Mouse (Mus musculus) liver, embryonic 14.5 days (tissue): Measurements from ENCODE around the gene Grm2. TPM values are rescaled to one million over a fixed set of nuclear protein-coding genes. Genes with fewer than 3 reads are reported as not detected.
A peak's percentile ranks its signal among the peaks of the same experiment; 100 is the strongest.
"Not testable (repeated sequence)": the region's sequence is repeated elsewhere in the genome, so short reads cannot be mapped to it uniquely, and the experiment has no call there.

Source experiments
- ATAC-seq: fragments of 200-750 bp; cut with Nextera tagmentation; 2 replicates; pipeline ENCODE4 v1.8.0; 2017; ENCODE audit warnings: moderate number of reproducible peaks, mild to moderate bottlenecking, moderate library complexity; ENCODE audit not compliant: insufficient read depth
- DNase-seq, 3 experiments: peaks; one replicate each; pipeline ENCODE4 v3.0.0-alpha.2; 2012 to 2013; ENCODE audit warnings: low read depth in 3 of 3, low spot score in 3 of 3
- H3K27ac ChIP-seq: fragments of 300-500 bp; sonication (generic); 2 replicates; pipeline ENCODE4 v1.5.1; 2014; ENCODE audit warnings: moderate library complexity, mild to moderate bottlenecking, control low read depth, inconsistent platforms
- H3K27me3 ChIP-seq: fragments of 300-500 bp; sonication (generic); 2 replicates; pipeline ENCODE4 v1.6.1; 2014; ENCODE audit warnings: mild to moderate bottlenecking, low read length, moderate library complexity; ENCODE audit not compliant: control insufficient read depth, insufficient read depth
- H3K36me3 ChIP-seq: fragments of 300-500 bp; sonication (generic); replicated peaks from 2 replicates; pipeline ENCODE4 v1.6.1; 2014; ENCODE audit warnings: low read depth; ENCODE audit not compliant: control insufficient read depth, insufficient read depth
- H3K4me1 ChIP-seq, 2 experiments: fragments of 200-500 bp in 1 of 2; fragments of 300-500 bp in 1 of 2; sonication (generic) in 1 of 2; replicated peaks; 2 replicates each; pipeline ENCODE4 v1.6.1; 2012 to 2014; ENCODE audit warnings: antibody characterized with exemption in 1 of 2, inconsistent platforms in 1 of 2, low read length in 1 of 2; ENCODE audit not compliant: control insufficient read depth in 2 of 2, insufficient read depth in 2 of 2
- H3K4me2 ChIP-seq: fragments of 300-500 bp; sonication (generic); 2 replicates; pipeline ENCODE4 v1.6.1; 2014; ENCODE audit warnings: low read depth, mild to moderate bottlenecking, control low read depth, moderate library complexity
- H3K4me3 ChIP-seq, 2 experiments: fragments of 200-500 bp in 1 of 2; fragments of 300-500 bp in 1 of 2; sonication (generic) in 1 of 2; 2 replicates each; pipeline ENCODE4 v1.5.1; 2012 to 2014; ENCODE audit warnings: low read depth in 2 of 2, low read length in 2 of 2, mild to moderate bottlenecking in 2 of 2, control low read depth in 1 of 2, inconsistent platforms in 1 of 2, moderate library complexity in 1 of 2; ENCODE audit not compliant: insufficient read depth in 1 of 2
- H3K9ac ChIP-seq: fragments of 300-500 bp; sonication (generic); replicated peaks from 2 replicates; pipeline ENCODE4 v1.6.1; 2014; ENCODE audit warnings: mild to moderate bottlenecking, control low read depth, moderate library complexity
- H3K9me3 ChIP-seq: fragments of 300-500 bp; sonication (generic); 2 replicates; pipeline ENCODE4 v1.6.1; 2016; ENCODE audit warnings: low read length, mixed read lengths; ENCODE audit not compliant: control insufficient read depth
- CTCF ChIP-seq: IDR thresholded peaks from 2 replicates; pipeline ENCODE4 v1.5.1; 2016; ENCODE audit warnings: antibody characterized with exemption, low read depth, control low read depth
- EP300 ChIP-seq: IDR thresholded peaks from 2 replicates; pipeline ENCODE4 v1.6.1; 2016; ENCODE audit warnings: antibody characterized with exemption, low read depth
- WGBS: fragments of 180-500 bp; shearing (Covaris S2); extraction: QIAGEN DNeasy Blood & Tissue Kit; methylation state at CpG from one replicate; pipeline ENCODE4 v1.1.7; 2014; ENCODE audit not compliant: insufficient replicate concordance; 5-methylcytosine and 5-hydroxymethylcytosine counted together
- polyA plus RNA-seq, 2 experiments: library from polyadenylated mRNA; depleted of rRNA in 1 of 2; stranded (reverse) in 1 of 2; unstranded in 1 of 2; fragments of >200 nt; fragmentation: Nextera tagmentation in 1 of 2; extraction: Ambion mirVana in 1 of 2; gene quantifications; 2 replicates each; pipeline versions ENCODE4 v1.2.1 to v1.2.3; 2012 to 2014

Gene Grm2
- polyA plus RNA-seq, 2 experiments: not detected

GRCm38 (mm10) chr9:106598466-106598865, 57.4 kb downstream of the Grm2 start:
- ATAC-seq (no peak), DNase-seq (no peak)
- 0 out of 2 replicates have a peak, but pooled peaks have one; percentile 11 for TF ChIP-seq CTCF
- TF ChIP-seq EP300: no peak
- WGBS: 32% methylated on average over 7 of the region's 7 CpGs
- Histone ChIP-seq H3K36me3 (no peaks in the 10 kb centered on the region), H3K4me1 (no peaks in the 10 kb centered on the region), H3K27ac (no peak overlapping the region), H3K4me3 (no peak overlapping the region), H3K9ac (no peak overlapping the region), H3K27me3 (no peaks in the 10 kb centered on the region), H3K4me2 (no peak overlapping the region), H3K9me3 (no peaks in the 10 kb centered on the region)

- no peak overlapping the region for H3K4me2 ChIP-seq
- TF ChIP-seq EP300: no peak
- no peak for TF ChIP-seq CTCF
- H3K4me1 ChIP-seq: no peaks in the 10 kb centered on the region
- H3K36me3 ChIP-seq: no peaks in the 10 kb centered on the region
- H3K9me3 ChIP-seq: no peaks in the 10 kb centered on the region
- no peak overlapping the region for H3K4me3 ChIP-seq
- H3K27ac ChIP-seq: no peak overlapping the region
- no peak for DNase-seq
- WGBS: 59% methylated on average over 7 of the region's 7 CpGs
- no peak overlapping the region for H3K9ac ChIP-seq
- no peaks in the 10 kb centered on the region for H3K27me3 ChIP-seq
- no peak for ATAC-seq
These were observed 60.0 kb downstream of the Grm2 start for GRCm38 (mm10) chr9:106595836-106596235.

GRCm38 (mm10) chr9:106595402-106595801, 60.5 kb downstream of the Grm2 start:
- not testable (repeated sequence) for DNase-seq, H3K4me1 ChIP-seq, H3K4me2 ChIP-seq, H3K9me3 ChIP-seq, H3K4me3 ChIP-seq, ATAC-seq, H3K36me3 ChIP-seq, H3K27ac ChIP-seq, H3K27me3 ChIP-seq, H3K9ac ChIP-seq
- WGBS: 33% methylated on average over 4 of the region's 4 CpGs

Other genes starting within 250 kb of the Grm2 start
- 718 and 743 TPM in 2 replicates for gene Rpl29, start 226.6 kb downstream of the Grm2 start, polyA plus RNA-seq (2012; rRNA removed)
- gene Rpl29, start 226.6 kb downstream of the Grm2 start, polyA plus RNA-seq (2014; fragmentation: Nextera tagmentation; extraction: Ambion mirVana): 713 and 720 TPM in 2 replicates
- 13.6 and 19.5 TPM in 2 replicates for gene Acy1, start 217.8 kb downstream of the Grm2 start, polyA plus RNA-seq (2012; rRNA removed)
- gene Acy1, start 217.8 kb downstream of the Grm2 start, polyA plus RNA-seq (2014; fragmentation: Nextera tagmentation; extraction: Ambion mirVana): 26.7 and 26.8 TPM in 2 replicates
- 17.3 and 23.7 TPM in 2 replicates for gene Abhd14b, start 208.6 kb downstream of the Grm2 start, polyA plus RNA-seq (2012; rRNA removed)
- 24.9 and 25.2 TPM in 2 replicates for gene Abhd14b, start 208.6 kb downstream of the Grm2 start, polyA plus RNA-seq (2014; fragmentation: Nextera tagmentation; extraction: Ambion mirVana)
- 14.4 and 16.4 TPM in 2 replicates for gene Abhd14a, start 208.4 kb downstream of the Grm2 start, polyA plus RNA-seq (2012; rRNA removed)
- 14.3 and 16.3 TPM in 2 replicates for gene Abhd14a, start 208.4 kb downstream of the Grm2 start, polyA plus RNA-seq (2014; fragmentation: Nextera tagmentation; extraction: Ambion mirVana)
- gene Pcbp4, start 202.8 kb downstream of the Grm2 start, polyA plus RNA-seq (2012; rRNA removed): 11.3 and 18.3 TPM in 2 replicates
- gene Pcbp4, start 202.8 kb downstream of the Grm2 start, polyA plus RNA-seq (2014; fragmentation: Nextera tagmentation; extraction: Ambion mirVana): 5.6 and 5.7 TPM in 2 replicates
- not detected in 2 replicates for gene Gpr62, start 190.1 kb downstream of the Grm2 start, polyA plus RNA-seq (2012; rRNA removed)
- not detected in 2 replicates for gene Gpr62, start 190.1 kb downstream of the Grm2 start, polyA plus RNA-seq (2014; fragmentation: Nextera tagmentation; extraction: Ambion mirVana)
- gene Rrp9, start 180.1 kb downstream of the Grm2 start, polyA plus RNA-seq (2012; rRNA removed): 18.1 and 18.8 TPM in 2 replicates
- gene Rrp9, start 180.1 kb downstream of the Grm2 start, polyA plus RNA-seq (2014; fragmentation: Nextera tagmentation; extraction: Ambion mirVana): 22.1 and 25.1 TPM in 2 replicates
- 1.3 TPM in 2 replicates for gene Parp3, start 179.1 kb downstream of the Grm2 start, polyA plus RNA-seq (2012; rRNA removed)
- gene Parp3, start 179.1 kb downstream of the Grm2 start, polyA plus RNA-seq (2014; fragmentation: Nextera tagmentation; extraction: Ambion mirVana): 0.77 and 0.91 TPM in 2 replicates
- not detected in 2 replicates for gene Iqcf1, start 156.1 kb downstream of the Grm2 start, polyA plus RNA-seq (2012; rRNA removed)
- gene Iqcf1, start 156.1 kb downstream of the Grm2 start, polyA plus RNA-seq (2014; fragmentation: Nextera tagmentation; extraction: Ambion mirVana): not detected in 2 replicates
- not detected in 2 replicates for gene Iqcf5, start 141.5 kb downstream of the Grm2 start, polyA plus RNA-seq (2012; rRNA removed)
- gene Iqcf5, start 141.5 kb downstream of the Grm2 start, polyA plus RNA-seq (2014; fragmentation: Nextera tagmentation; extraction: Ambion mirVana): not detected in 2 replicates
- not detected in 2 replicates for gene Iqcf3, start 94.5 kb downstream of the Grm2 start, polyA plus RNA-seq (2012; rRNA removed)
- not detected in 2 replicates for gene Iqcf3, start 94.5 kb downstream of the Grm2 start, polyA plus RNA-seq (2014; fragmentation: Nextera tagmentation; extraction: Ambion mirVana)
- gene Iqcf4, start 85.1 kb downstream of the Grm2 start, polyA plus RNA-seq (2012; rRNA removed): not detected in 2 replicates
- not detected in 2 replicates for gene Iqcf4, start 85.1 kb downstream of the Grm2 start, polyA plus RNA-seq (2014; fragmentation: Nextera tagmentation; extraction: Ambion mirVana)
- not detected in 2 replicates for gene Iqcf6, start 29.5 kb downstream of the Grm2 start, polyA plus RNA-seq (2012; rRNA removed)
- gene Iqcf6, start 29.5 kb downstream of the Grm2 start, polyA plus RNA-seq (2014; fragmentation: Nextera tagmentation; extraction: Ambion mirVana): not detected in 2 replicates
- gene Tex264, start 29.8 kb upstream of the Grm2 start, polyA plus RNA-seq (2012; rRNA removed): 9.4 and 11.3 TPM in 2 replicates
- 11.5 and 12.1 TPM in 2 replicates for gene Tex264, start 29.8 kb upstream of the Grm2 start, polyA plus RNA-seq (2014; fragmentation: Nextera tagmentation; extraction: Ambion mirVana)
- gene Rad54l2, start 133.1 kb upstream of the Grm2 start, polyA plus RNA-seq (2012; rRNA removed): 2.4 and 3.7 TPM in 2 replicates
- 0.96 and 1.3 TPM in 2 replicates for gene Rad54l2, start 133.1 kb upstream of the Grm2 start, polyA plus RNA-seq (2014; fragmentation: Nextera tagmentation; extraction: Ambion mirVana)
- gene Dcaf1, start 165.8 kb upstream of the Grm2 start, polyA plus RNA-seq (2012; rRNA removed): 11.9 and 13.4 TPM in 2 replicates
- 10.5 and 13.6 TPM in 2 replicates for gene Dcaf1, start 165.8 kb upstream of the Grm2 start, polyA plus RNA-seq (2014; fragmentation: Nextera tagmentation; extraction: Ambion mirVana)
- gene Rbm15b, start 231.3 kb upstream of the Grm2 start, polyA plus RNA-seq (2012; rRNA removed): 4.4 and 5.0 TPM in 2 replicates
- gene Rbm15b, start 231.3 kb upstream of the Grm2 start, polyA plus RNA-seq (2014; fragmentation: Nextera tagmentation; extraction: Ambion mirVana): 4.7 and 5.2 TPM in 2 replicates
- gene Manf, start 235.9 kb upstream of the Grm2 start, polyA plus RNA-seq (2012; rRNA removed): 13.4 and 52.1 TPM in 2 replicates
- 135 and 159 TPM in 2 replicates for gene Manf, start 235.9 kb upstream of the Grm2 start, polyA plus RNA-seq (2014; fragmentation: Nextera tagmentation; extraction: Ambion mirVana)